10 mouse cellular contexts compared by ENCODE assay signal in genomic region chr17:79180277-79181130, GRCm38 (mm10).
DNase-seq lines count a peak whose midpoint lies in the region; ATAC-seq and TF ChIP-seq lines count a peak whose summit lies in the region.
"Had no signal": no experiment of that assay in that cellular context is flagged by ENCODE, and none has a peak within 500 bp of the region (broad histone marks: within the 10 kb centered on the region; RNA-seq: fewer than 3 reads in every experiment).

No protein-coding gene starts in this region.

- peak; percentile 65; the same call in 1 of the 2 replicates for ATAC-seq in neural tube, embryonic 13.5 days (ENCODE audit: low read depth)
- peak; percentile 93 for ATAC-seq in forebrain, embryonic 16.5 days
- ATAC-seq in stomach, postnatal 0 days (ENCODE audit: low FRiP score, low TSS enrichment), result peak; percentile 86

- TF ChIP-seq EP300 in stomach, postnatal 0 days (optimal IDR thresholded peaks at IDR 0.05), result no peak

- no peak for TF ChIP-seq CTCF in stomach, postnatal 0 days (IDR thresholded peaks at IDR 0.05; ENCODE audit: low read depth)

- H3K9ac ChIP-seq in neural tube, embryonic 13.5 days, result no peak overlapping the region
- no peak overlapping the region for H3K9ac ChIP-seq in forebrain, embryonic 16.5 days (replicated peaks; ENCODE audit: low read depth, low read length)
- H3K9ac ChIP-seq in stomach, postnatal 0 days (ENCODE audit: low read length), result no peak overlapping the region
- H3K9ac ChIP-seq: liver, embryonic 14.5 days had no signal

- no peaks in the 10 kb centered on the region for H3K4me1 ChIP-seq in neural tube, embryonic 13.5 days (replicated peaks)
- H3K4me1 ChIP-seq in forebrain, embryonic 16.5 days (replicated peaks; ENCODE audit: control insufficient read depth, insufficient read depth, low read length), result peaks cover 5% of the 10 kb centered on the region; the same call in 1 of the 2 replicates
- no peaks in the 10 kb centered on the region for H3K4me1 ChIP-seq in stomach, postnatal 0 days (replicated peaks; ENCODE audit: control insufficient read depth, insufficient read depth)

- H3K4me3 ChIP-seq in neural tube, embryonic 13.5 days, result no peak overlapping the region
- H3K4me3 ChIP-seq in forebrain, embryonic 16.5 days (replicated peaks; ENCODE audit: low read length), result no peak overlapping the region
- no peak overlapping the region for H3K4me3 ChIP-seq in stomach, postnatal 0 days (ENCODE audit: low read depth, low read length)

- DNase-seq in neural tube, embryonic 10.5 days (ENCODE audit: extremely low spot score, low spot score), result no peak
- peak; percentile 71 for DNase-seq in lung, postnatal 10 days
- peak; percentile 45 for DNase-seq in stomach, postnatal 0 days (ENCODE audit: low spot score)
- no peak for DNase-seq in thymus, postnatal 36 days
- DNase-seq in gastrocnemius, postnatal 4 days (ENCODE audit: low spot score in 2 of 2), result no peak
- DNase-seq: adrenal gland, postnatal 36 days; thymus, postnatal 14 days had no signal

- no peak overlapping the region for H3K27ac ChIP-seq in neural tube, embryonic 13.5 days (replicated peaks)
- H3K27ac ChIP-seq in forebrain, embryonic 16.5 days (ENCODE audit: low read length), result no peak overlapping the region
- no peak overlapping the region for H3K27ac ChIP-seq in stomach, postnatal 0 days (replicated peaks)
- H3K27ac ChIP-seq: liver, embryonic 14.5 days had no signal

- H3K9me3 ChIP-seq in neural tube, embryonic 13.5 days, result no peaks in the 10 kb centered on the region
- no peaks in the 10 kb centered on the region for H3K9me3 ChIP-seq in forebrain, embryonic 16.5 days (ENCODE audit: control insufficient read depth, low read length)
- H3K9me3 ChIP-seq in stomach, postnatal 0 days (ENCODE audit: control insufficient read depth, low read length), result no peaks in the 10 kb centered on the region

- WGBS in neural tube, embryonic 13.5 days, result 68% methylated on average over 3 of the region's 3 CpGs
- 30% methylated on average over 3 of the region's 3 CpGs for WGBS in forebrain, embryonic 16.5 days
- 41% methylated on average over 3 of the region's 3 CpGs for WGBS in stomach, postnatal 0 days

- H3K27me3 ChIP-seq in neural tube, embryonic 13.5 days, result no peaks in the 10 kb centered on the region
- H3K27me3 ChIP-seq in forebrain, embryonic 16.5 days (replicated peaks; ENCODE audit: control insufficient read depth, insufficient read depth, low read length), result no peaks in the 10 kb centered on the region
- H3K27me3 ChIP-seq in stomach, postnatal 0 days (ENCODE audit: control insufficient read depth, insufficient read depth, low read length), result no peaks in the 10 kb centered on the region

- no peaks in the 10 kb centered on the region for H3K36me3 ChIP-seq in neural tube, embryonic 13.5 days
- no peaks in the 10 kb centered on the region for H3K36me3 ChIP-seq in forebrain, embryonic 16.5 days (ENCODE audit: control insufficient read depth, insufficient read depth)
- H3K36me3 ChIP-seq in stomach, postnatal 0 days (ENCODE audit: control insufficient read depth, insufficient read depth, low read length), result no peaks in the 10 kb centered on the region

- no peak overlapping the region for H3K4me2 ChIP-seq in neural tube, embryonic 13.5 days
- H3K4me2 ChIP-seq in forebrain, embryonic 16.5 days (ENCODE audit: low read length), result no peak overlapping the region
- no peak overlapping the region for H3K4me2 ChIP-seq in stomach, postnatal 0 days (replicated peaks; ENCODE audit: low read depth)

Comparison
In these comparisons a context has a peak if more than half of its experiments do, and no peak if none do; other contexts are left out.
1. DNase-seq: peak in lung, postnatal 10 days (single experiment) and stomach, postnatal 0 days (single experiment); none in neural tube, embryonic 10.5 days (single experiment), thymus, postnatal 36 days (0 of 2) and gastrocnemius, postnatal 4 days (0 of 2).
2. Peak in every context shown above with its lines, with median percentiles within 50 percentile points of each other: ATAC-seq.